Mouse (Mus musculus): ENCODE data around the gene Agt.

Agt gene

GRCm38 (mm10) chr8:124507572-124508320 is 61.8 kb downstream of the Agt start:
- no peak for DNase-seq (ENCODE audit: low spot score)
